Mouse (Mus musculus): ENCODE results near the gene Aldh1a1.
"Not testable (repeated sequence)": the region's sequence is repeated elsewhere in the genome, so short reads cannot be mapped to it uniquely, and the experiment has no call there.

Gene Aldh1a1

GRCm38 (mm10) chr19:20492491-20492890 is at the start of gene Aldh1a1:
TSS of gene Aldh1a1 (plus strand) at chr19:20492715.
- no peak for DNase-seq (ENCODE audit: extremely low spot score, low read depth, low spot score)

DNA sequence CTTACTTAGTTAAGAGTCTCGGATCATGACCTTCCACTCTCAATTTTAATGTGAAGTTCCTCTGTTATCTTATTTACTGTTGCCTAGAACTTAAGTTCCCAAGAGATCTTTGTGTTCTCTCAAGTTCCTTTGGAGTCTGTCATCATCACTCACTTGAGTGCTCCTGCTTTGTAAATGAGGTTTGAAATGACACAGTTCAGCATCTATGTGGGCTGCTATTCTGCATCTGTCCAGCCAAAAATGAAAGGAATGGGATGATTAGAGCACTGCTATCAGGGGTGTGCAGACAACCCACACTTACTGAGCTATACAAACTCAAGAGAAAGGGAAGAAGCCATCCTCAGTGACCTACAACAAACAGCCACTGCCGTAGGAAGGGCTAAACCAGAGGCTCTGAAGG is 44.7 kb upstream of the Aldh1a1 start:
- no peak for DNase-seq (ENCODE audit: extremely low spot score, low read depth, low spot score)

DNA sequence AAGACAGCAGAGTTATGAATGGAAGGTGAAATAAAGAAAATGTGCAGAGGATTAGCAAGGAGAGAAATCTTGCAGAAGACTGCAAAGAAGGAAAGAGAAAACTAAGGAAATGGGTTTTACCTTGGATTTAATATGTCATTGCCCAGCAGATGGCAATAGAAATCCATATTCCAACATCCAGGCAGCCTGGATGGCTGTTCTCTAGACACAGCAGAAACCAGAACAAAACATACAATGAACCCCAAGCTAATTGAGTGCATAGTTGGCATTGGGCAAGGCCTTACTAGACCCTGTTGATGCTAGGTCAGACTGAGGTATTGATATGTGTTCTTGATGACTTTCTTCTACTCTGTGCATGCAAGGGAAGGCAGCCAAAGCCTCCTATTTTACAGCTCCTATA is 43.0 kb upstream of the Aldh1a1 start:
- DNase-seq (ENCODE audit: extremely low spot score, low read depth, low spot score) = no peak

DNA sequence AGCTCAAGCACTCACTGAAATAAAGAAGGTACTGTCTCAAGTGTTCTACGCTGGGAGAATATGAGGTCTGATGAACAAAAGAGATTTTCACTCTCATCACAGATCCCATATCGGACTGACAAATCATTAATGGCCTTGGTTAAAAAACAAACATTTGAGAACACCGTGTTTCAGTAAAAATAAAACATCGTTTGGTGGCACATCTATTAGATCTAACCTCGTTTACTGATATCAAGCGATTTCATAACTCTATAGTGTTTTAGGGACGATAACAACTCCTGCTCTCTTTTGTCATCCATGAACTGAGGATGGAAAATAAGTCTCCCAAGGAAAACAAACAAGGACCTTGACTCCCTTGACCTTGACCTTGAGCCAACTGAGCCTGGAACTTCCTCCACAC is 41.5 kb upstream of the Aldh1a1 start:
- DNase-seq (ENCODE audit: extremely low spot score, low read depth, low spot score) = no peak

DNA sequence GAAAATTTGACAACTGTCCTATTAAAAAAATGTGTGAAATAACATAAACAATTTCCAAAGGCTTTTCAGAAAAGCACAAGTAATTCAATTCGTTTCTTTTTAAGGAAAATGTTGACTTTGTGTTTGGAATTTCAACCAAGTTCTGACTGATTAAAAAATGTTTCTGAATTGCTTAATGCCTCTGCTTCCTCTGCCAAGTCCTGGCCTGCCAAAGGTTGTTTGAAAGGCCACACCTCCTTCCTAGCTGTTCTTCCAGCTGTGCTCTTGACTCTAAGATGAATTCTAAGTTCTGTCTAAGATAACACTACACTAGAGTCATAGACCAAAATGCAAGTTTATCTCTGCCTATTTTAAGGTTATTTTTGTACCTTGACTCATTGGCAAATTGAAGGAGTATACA is 8.0 kb upstream of the Aldh1a1 start:
- no peak for DNase-seq (ENCODE audit: extremely low spot score, low read depth, low spot score)

- DNase-seq (ENCODE audit: extremely low spot score, low read depth, low spot score) = no peak
These were observed 565 bp upstream of the Aldh1a1 start for GRCm38 (mm10) chr19:20491950-20492349.

- no peak for DNase-seq (ENCODE audit: extremely low spot score, low read depth, low spot score)
These were observed 4.0 kb downstream of the Aldh1a1 start for GRCm38 (mm10) chr19:20496476-20496875.

DNA sequence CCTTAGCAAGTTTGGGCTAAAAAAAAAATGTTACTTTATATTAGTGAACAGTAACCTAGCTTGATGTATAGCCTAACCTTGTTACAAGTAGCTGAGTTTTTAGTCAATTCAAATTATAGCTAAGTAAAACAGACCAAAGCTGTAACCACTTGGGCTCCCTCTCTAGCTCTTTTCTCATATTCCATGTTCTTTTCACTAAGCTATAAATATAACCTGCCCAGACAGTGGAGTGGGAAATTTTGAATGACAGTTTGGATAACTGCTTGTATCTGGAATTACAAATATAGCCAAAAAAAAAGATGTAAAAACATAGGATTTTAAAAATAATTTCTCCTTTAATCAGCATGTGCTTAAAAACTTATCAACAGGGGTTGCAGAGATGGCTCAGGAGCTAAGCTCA is 12.8 kb downstream of the Aldh1a1 start:
- no peak for DNase-seq (ENCODE audit: extremely low spot score, low read depth, low spot score)

- DNase-seq (ENCODE audit: extremely low spot score, low read depth, low spot score) = no peak
These were observed 14.6 kb downstream of the Aldh1a1 start for GRCm38 (mm10) chr19:20506936-20507615.

GRCm38 (mm10) chr19:20508609-20509008 is 16.1 kb downstream of the Aldh1a1 start:
- no peak for DNase-seq (ENCODE audit: extremely low spot score, low read depth, low spot score)

DNA sequence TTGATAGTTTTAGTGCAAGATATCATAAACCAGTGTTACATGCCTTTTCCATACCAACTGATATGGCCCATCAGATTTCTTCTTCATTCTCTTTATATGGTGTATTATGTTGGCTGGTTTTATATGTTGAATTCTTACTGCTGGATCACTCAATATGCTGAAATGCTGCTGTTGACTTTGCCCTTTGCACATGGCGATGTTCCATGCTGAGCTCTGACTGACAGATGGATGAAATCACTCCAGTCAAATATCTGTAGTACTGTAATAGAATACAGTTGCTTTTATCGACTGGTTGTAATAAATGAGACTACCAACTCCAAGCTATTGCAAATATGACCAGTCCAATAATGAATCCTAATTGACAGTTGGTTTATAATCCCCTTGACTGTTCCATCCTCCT is 19.5 kb downstream of the Aldh1a1 start:
- no peak for DNase-seq (ENCODE audit: extremely low spot score, low read depth, low spot score)

DNA sequence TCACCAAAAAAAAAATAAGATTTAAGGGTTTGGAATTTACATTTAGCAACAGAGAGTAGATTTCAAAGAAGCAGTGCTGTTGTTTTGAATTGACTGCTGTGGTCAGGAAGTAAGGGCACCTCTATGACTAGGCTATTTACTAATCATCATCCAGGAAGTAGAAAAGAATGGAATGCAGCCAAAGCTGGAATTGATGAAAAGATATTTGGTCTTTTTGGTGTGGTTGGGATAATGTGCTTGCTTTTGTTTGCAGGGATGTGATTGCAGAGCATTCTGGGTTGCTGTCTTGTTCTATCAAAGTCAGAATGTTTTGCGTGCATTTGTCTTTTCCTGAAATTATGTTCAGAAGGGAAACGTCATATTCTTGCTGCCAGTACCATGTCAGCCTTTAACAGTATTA is 20.7 kb downstream of the Aldh1a1 start:
- no peak for DNase-seq (ENCODE audit: extremely low spot score, low read depth, low spot score)

DNA sequence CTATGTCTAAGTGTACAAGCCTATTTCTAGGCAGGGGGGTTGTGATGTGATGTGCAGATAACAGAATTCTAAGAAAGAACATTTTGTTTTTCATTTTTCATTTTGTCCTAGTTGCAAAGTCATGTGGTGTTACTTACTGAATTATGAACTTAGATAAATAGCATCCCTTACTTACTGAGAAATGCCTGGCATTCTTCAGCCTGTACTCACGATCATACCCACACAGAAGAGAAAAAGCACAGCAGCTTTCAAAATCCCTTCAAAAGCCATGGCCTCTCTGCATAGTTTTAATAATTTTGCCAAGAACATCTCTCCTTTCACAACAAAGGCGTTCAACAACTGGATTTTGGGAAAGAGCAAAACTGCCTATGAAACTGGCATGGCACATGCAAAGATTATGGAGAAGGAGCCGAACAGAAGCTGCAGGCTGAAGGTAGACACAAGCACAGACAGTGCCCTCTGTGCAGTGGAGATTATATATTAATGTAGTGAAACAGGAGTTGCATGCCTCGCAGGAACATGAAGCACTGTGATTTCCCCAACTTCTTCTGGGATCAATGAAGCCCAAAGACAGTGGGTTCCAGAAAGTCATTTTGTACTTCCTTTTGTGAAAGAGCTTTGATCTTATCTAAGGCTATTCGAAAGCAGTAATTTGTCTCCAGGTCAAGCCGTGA is 21.3 kb downstream of the Aldh1a1 start:
- no peak for DNase-seq (ENCODE audit: extremely low spot score, low read depth, low spot score)

GRCm38 (mm10) chr19:20516481-20516880 is 24.0 kb downstream of the Aldh1a1 start:
- no peak for DNase-seq (ENCODE audit: extremely low spot score, low read depth, low spot score)

DNA sequence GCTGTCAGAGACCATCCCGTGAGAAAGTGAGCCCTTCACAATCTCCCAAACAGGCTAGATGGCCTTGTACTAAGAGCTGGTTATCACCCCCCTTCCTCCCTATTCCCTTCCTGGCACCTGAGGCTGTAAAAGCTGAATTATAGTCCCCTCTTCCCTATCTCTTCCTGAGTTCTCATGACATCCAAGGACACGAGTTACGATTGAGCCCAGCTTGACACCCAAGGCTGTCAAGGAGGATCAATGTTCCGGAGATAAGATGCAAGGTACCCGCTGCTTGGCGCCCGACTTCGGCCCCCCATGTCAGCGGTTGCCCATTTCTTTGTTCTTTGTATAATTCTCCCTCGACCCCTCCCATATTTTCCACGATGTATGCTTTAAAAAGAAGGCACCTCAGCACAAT is 36.6 kb downstream of the Aldh1a1 start:
- not testable (repeated sequence) for DNase-seq (ENCODE audit: extremely low spot score, low read depth, low spot score)

- DNase-seq (ENCODE audit: extremely low spot score, low read depth, low spot score) = no peak
These were observed 37.6 kb downstream of the Aldh1a1 start for GRCm38 (mm10) chr19:20529921-20530696.

- DNase-seq (ENCODE audit: extremely low spot score, low read depth, low spot score) = no peak
These were observed 44.0 kb downstream of the Aldh1a1 start for GRCm38 (mm10) chr19:20536538-20536937.

- DNase-seq (ENCODE audit: extremely low spot score, low read depth, low spot score) = no peak
These were observed 48.5 kb downstream of the Aldh1a1 start for GRCm38 (mm10) chr19:20541044-20541443.

GRCm38 (mm10) chr19:20541924-20542323 is 49.4 kb downstream of the Aldh1a1 start:
- DNase-seq (ENCODE audit: extremely low spot score, low read depth, low spot score) = no peak

DNA sequence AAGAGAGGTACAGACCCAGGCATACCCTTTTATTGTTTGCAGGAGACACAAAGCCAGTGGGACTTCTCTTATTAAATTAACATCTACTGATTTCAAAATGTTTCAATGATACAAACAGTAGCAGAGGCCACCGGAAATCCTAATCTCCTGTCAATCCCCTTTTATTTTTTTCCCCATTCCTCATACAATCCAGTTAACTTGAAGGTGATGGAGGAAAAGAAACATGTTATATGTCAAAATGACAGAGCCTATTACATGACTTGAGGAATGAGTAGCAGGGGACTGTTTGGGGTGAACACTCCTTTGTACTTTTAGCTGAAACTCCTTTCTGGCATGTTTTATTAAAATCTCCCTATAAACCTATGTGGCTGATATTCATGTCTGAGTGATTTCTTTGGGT is 51.3 kb downstream of the Aldh1a1 start:
- DNase-seq (ENCODE audit: extremely low spot score, low read depth, low spot score) = peak; percentile 58

- DNase-seq (ENCODE audit: extremely low spot score, low read depth, low spot score) = no peak
These were observed 52.4 kb downstream of the Aldh1a1 start for GRCm38 (mm10) chr19:20544941-20545340.

- DNase-seq (ENCODE audit: extremely low spot score, low read depth, low spot score) = no peak
These were observed 54.5 kb downstream of the Aldh1a1 start for GRCm38 (mm10) chr19:20547025-20547424.

Measured in hindlimb bud, embryonic 11.5 days (tissue).